Mouse (Mus musculus) right cerebral cortex, adult 18-20 months (tissue): ENCODE measurements around the gene Tmem8b.

Experiments
- DNase-seq: peaks from one replicate; pipeline ENCODE4 v3.0.0; 2022; ENCODE audit warnings: mixed read lengths

Gene Tmem8b

GRCm38 (mm10) chr4:43657146-43657545 is 11.6 kb upstream of the Tmem8b start:
- DNase-seq = no peak

- DNase-seq = no peak
Observed at GRCm38 (mm10) chr4:43666412-43666811, 2.4 kb upstream of the Tmem8b start.

DNA sequence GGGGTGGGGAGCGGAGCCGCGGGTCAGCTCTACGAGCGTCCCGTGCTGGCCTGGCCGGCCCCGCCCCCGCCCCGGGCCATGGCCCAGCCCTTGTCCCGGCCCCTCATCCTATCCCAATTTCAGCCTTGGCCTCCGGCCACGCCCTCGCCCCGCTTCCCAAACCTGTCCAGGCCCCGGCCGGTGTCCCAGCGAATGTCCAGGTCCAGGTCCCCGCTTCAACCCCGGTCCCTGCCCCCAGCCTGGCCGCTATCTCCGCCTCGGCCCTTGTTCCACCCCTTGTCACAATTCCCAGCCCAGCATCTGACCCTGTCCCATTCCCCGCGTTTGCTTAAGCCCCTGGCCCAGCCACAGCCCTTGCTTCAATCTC is 640 bp downstream of the Tmem8b start:
- peak; percentile 38 for DNase-seq

DNA sequence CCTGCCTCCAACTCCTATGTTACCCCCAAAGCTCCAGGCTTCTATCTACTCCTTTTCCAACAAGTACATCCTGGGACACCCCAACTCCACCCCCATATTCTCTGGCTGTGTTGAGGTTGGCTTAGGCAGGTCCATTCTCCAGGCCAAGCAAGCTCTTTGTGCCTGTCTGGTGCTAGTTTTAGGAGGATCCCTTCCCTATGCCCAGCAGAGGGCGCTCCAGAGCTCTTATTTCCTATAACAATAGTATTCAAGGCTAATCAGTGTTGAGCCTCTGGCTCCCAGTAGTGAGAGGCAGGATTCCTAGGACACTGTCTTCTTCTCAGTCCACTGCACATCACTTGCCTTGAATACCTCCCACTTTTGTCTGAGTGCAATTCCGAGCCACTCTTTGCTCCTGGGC is 3.3 kb downstream of the Tmem8b start:
- DNase-seq = peak; percentile 84

GRCm38 (mm10) chr4:43673703-43674102 is 4.9 kb downstream of the Tmem8b start:
- DNase-seq = no peak

DNA sequence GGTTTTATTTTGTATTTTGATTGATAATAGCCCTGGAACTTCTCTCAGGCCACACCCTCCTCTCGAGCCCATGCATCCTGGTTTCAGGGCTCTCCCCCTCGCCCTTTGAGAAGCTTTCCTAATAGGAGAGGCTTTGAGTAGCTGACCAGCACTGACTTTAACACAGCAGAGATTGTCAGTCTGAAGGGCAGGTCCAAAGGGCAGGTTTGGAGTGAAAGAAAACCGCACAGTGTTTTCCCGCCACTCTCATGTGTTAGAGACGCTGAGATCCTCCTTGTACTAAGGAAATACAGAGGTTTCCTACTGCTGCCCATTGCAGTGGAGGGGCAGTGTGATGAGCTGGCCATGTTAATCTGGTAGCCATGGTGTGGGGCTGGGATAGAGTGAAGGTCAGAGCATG is 6.2 kb downstream of the Tmem8b start:
- DNase-seq = no peak

GRCm38 (mm10) chr4:43675608-43676007 is 6.8 kb downstream of the Tmem8b start:
- no peak for DNase-seq

DNA sequence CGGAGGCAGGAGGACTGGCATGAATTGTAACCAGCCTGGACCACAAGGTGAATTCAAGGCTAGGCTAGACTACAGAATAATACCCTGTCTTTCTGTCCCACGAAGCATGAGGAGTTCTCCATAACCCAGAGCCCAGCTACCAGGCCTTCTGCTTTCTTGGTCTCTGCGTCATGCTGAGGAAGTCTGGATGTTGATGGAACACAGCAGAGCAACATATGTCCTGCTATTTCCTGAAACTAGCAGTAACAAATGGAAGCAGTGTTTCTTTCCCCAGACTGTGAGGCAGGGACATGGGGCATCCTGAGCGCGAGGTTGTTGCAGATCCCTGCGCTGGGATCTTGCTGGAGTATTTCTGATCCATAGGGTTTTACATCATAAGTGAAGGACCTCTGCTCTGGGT is 9.8 kb downstream of the Tmem8b start:
- DNase-seq = no peak

DNA sequence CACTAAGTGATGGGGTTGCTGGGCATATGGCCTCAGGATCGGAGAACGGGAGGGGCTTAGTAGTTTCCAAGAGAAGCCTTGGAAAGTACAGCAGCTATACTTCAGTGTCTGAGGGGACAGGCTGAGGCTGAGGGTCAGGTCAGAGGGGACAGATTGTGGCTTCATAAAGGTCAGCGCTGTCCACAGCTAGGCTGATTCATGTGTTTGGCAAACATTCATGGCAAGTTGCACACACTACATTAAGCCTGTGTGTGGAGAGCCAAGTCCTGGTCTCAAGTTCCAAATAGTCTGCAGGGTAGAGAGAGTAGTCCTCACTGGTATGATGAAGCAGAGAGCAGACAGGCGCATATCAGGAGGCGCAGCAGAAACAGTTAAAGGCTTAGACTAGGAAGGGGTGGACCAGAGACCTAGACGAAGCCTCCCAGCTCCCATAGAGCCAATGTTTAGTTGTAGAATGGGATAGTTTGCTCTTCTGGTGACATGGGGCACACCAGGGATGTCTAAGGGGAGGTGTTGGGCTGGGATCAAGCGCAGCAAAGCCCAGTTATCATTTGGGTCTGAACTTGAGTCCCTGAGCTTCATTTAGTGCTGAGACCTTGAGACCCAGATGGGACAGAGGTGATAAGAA is 10.8 kb downstream of the Tmem8b start:
- DNase-seq = no peak

- no peak for DNase-seq
Observed at GRCm38 (mm10) chr4:43690021-43690420, 21.2 kb downstream of the Tmem8b start.

GRCm38 (mm10) chr4:43691026-43691425 is 22.3 kb downstream of the Tmem8b start:
- peak; percentile 27 for DNase-seq

DNA sequence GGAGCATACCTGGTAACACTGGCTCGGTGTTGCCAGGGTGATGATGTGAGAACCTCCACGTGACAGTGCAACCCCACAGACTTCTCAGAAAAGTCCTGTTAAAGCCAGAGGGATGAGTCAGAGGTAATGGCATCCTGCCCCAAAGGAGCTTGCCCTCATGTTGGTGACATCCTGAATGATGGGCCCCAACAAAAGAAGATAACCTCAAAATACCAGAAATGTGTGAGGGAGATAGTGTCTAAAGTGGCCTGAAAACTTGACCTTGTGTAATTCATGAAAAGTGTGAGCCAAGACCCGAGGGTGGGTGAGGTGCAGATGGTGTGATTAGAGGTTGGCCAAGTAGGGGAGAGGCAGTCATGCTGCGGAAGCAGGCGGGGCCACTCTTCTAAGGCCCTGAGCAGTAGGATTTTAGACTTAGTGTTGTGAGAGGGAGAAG is 25.1 kb downstream of the Tmem8b start:
- DNase-seq = no peak

- DNase-seq = no peak
Observed at GRCm38 (mm10) chr4:43694439-43695248, 25.9 kb downstream of the Tmem8b start.

GRCm38 (mm10) chr4:43695249-43695671 is 26.5 kb downstream of the Tmem8b start:
- no peak for DNase-seq

GRCm38 (mm10) chr4:43696561-43696960 is 27.8 kb downstream of the Tmem8b start:
- DNase-seq = no peak

DNA sequence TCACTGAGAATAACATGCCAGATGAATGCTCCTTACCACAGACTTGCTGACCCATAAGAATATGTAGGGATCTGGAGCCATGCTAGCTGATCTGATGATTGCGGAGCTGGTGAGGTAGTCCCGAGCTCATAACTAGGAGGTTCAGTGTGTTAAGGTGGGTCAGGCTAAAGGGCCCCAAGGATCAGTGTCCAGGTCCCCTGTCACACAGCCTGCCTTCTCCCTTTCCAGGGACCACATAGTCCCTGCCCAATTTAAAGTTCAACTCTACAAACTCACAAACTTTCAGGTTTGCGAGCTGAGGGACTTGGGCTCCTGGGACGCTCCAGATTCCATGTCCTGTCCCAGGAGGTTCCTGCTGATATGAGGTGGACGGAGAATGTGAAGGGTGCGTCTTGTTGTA is 31.9 kb downstream of the Tmem8b start, which contains the start of gene Olfr70:
Gene Olfr70, minus strand, starts transcription at position 101 of the 400 bp plus-strand sequence.
- DNase-seq = no peak

GRCm38 (mm10) chr4:43703439-43703838 is 34.7 kb downstream of the Tmem8b start:
- no peak for DNase-seq

GRCm38 (mm10) chr4:43703851-43704250 is 35.1 kb downstream of the Tmem8b start:
- DNase-seq = no peak

DNA sequence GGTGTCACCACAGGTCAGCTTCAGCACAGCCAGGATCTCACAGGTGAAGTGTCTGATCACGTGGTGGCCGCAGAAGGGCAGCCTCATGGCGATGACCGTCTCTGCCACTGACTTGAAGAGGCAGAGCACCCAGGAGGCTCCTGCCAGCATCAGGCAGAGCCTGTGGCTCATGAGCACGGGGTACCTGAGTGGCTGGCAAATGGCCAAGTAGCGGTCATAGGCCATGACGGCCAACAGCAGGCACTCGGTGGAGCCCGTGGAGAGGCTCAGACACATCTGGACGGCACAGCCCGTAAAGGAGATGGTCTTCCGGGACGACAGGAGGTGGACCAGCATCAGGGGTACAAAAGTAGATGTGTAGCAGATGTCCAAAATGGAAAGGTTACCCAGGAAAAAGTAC is 37.2 kb downstream of the Tmem8b start:
- DNase-seq = no peak

- DNase-seq = no peak
Observed at GRCm38 (mm10) chr4:43709869-43710268, 41.1 kb downstream of the Tmem8b start, which contains the start of gene Olfr71. Gene Olfr71 (minus strand): TSS chr4:43710255.

- DNase-seq = peak; percentile 76
Observed at GRCm38 (mm10) chr4:43711821-43712220, 43.0 kb downstream of the Tmem8b start.

- no peak for DNase-seq
Observed at GRCm38 (mm10) chr4:43713652-43714219, 45.0 kb downstream of the Tmem8b start.

DNA sequence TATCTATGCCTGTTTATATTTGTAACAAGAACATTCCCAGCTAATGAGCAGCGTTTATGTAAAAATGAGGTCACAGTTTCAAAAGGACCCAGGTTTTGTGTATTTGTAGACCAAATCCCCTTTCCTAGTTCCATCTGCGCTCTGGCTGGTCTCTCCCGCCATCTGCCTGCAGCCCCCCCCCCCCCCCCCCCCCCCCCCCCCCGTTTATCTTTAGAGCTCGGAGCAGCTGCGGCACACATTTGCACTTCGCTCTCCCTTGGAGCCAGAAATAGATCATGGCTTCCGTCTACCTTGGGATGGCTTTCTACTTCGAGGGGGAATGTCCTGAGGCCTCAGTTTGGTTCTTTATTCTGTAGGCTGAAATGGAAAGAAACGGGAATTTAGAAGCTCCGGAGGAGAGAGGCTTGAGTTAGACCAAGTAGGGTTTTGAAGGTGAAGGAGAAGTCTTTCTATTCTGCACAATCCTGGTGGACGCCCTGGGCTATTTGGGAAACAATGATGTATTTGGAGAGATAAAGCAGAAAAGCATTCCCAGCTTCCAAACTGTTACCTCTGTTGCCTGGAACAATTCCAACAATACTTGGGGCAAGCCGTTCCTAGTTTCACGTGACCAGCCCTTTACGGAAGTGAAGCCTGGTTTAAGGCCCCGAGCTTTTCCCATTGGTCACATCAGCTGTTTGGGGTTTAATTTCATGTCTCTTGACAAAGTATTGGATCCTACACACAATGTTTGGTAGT is 51.9 kb downstream of the Tmem8b start:
- no peak for DNase-seq
